Mouse (Mus musculus) midbrain, embryonic 15.5 days (tissue): ENCODE results near the gene Col9a3. TPM values are rescaled to one million over a fixed set of nuclear protein-coding genes. Genes with fewer than 3 reads are reported as not detected.

ENCODE experiments used
- polyA plus RNA-seq: library from polyadenylated mRNA; unstranded; fragments of >200 nt; fragmentation: Nextera tagmentation; extraction: Ambion mirVana; gene quantifications from 2 replicates; pipeline ENCODE4 v1.2.1, GENCODE M21; 2015

The Col9a3 gene
- polyA plus RNA-seq, 1 experiment from 2014 or later, result 36.7 TPM

Other genes with a start within 250 kb of the Col9a3 start
- 1.5 and 1.7 TPM in 2 replicates for gene Slco4a1, start 141.5 kb upstream of the Col9a3 start, polyA plus RNA-seq
- gene Ntsr1, start 97.8 kb upstream of the Col9a3 start, polyA plus RNA-seq, result 2.2 and 3.2 TPM in 2 replicates
- 46.4 and 49.1 TPM in 2 replicates for gene Mrgbp, start 16.5 kb upstream of the Col9a3 start, polyA plus RNA-seq
- gene Ogfr, start 8.5 kb upstream of the Col9a3 start, polyA plus RNA-seq, result 89.2 and 96.7 TPM in 2 replicates
- 0.30 and 0.43 TPM in 2 replicates for gene Tcfl5, start 44.9 kb downstream of the Col9a3 start, polyA plus RNA-seq
- gene Dido1, start 112.2 kb downstream of the Col9a3 start, polyA plus RNA-seq, result 29.0 and 30.1 TPM in 2 replicates
- 56.1 and 60.7 TPM in 2 replicates for gene Gid8, start 112.3 kb downstream of the Col9a3 start, polyA plus RNA-seq
- 0.17 and 0.26 TPM in 2 replicates for gene Slc17a9, start 127.5 kb downstream of the Col9a3 start, polyA plus RNA-seq
- gene Bhlhe23, start 179.1 kb downstream of the Col9a3 start, polyA plus RNA-seq, result 14.9 and 16.5 TPM in 2 replicates